Mouse (Mus musculus) neural tube, embryonic 11.5 days (tissue): ENCODE measurements at regions not wholly inside any gene's neighbourhood (a gene's known extent, or its start where the extent isn't known, plus 50 kb on each side); places are given as distances from the start of the nearest gene placed in this dataset.
A peak's percentile ranks its signal among the peaks of the same experiment; 100 is the strongest.

Source experiments
- ATAC-seq: fragments of 200-750 bp; cut with Nextera tagmentation; 2 replicates; pipeline ENCODE4 v1.8.0; 2017; ENCODE audit warnings: moderate number of reproducible peaks, mild to moderate bottlenecking, moderate TSS enrichment, moderate library complexity; ENCODE audit not compliant: insufficient read depth, low FRiP score, low TSS enrichment
- DNase-seq: peaks from one replicate; pipeline ENCODE4 v3.0.0-alpha.2; 2015; ENCODE audit warnings: low spot score
- H3K27ac ChIP-seq: fragments of 300-500 bp; sonication (generic); 2 replicates; pipeline ENCODE4 v1.5.1; 2014; ENCODE audit warnings: low read depth, mild to moderate bottlenecking, low read length
- H3K27me3 ChIP-seq: fragments of 300-500 bp; sonication (generic); 2 replicates; pipeline ENCODE4 v1.6.1; 2014; ENCODE audit warnings: mild to moderate bottlenecking, low read length, mixed read lengths; ENCODE audit not compliant: control insufficient read depth, insufficient read depth
- H3K36me3 ChIP-seq: fragments of 300-500 bp; sonication (generic); 2 replicates; pipeline ENCODE4 v1.6.1; 2014; ENCODE audit warnings: mild to moderate bottlenecking, low read length, moderate library complexity, mixed read lengths; ENCODE audit not compliant: control insufficient read depth, insufficient read depth
- H3K4me1 ChIP-seq: fragments of 300-500 bp; sonication (generic); 2 replicates; pipeline ENCODE4 v1.6.1; 2014; ENCODE audit warnings: low read length, mixed read lengths; ENCODE audit not compliant: control insufficient read depth, insufficient read depth
- H3K4me2 ChIP-seq: fragments of 300-500 bp; sonication (generic); 2 replicates; pipeline ENCODE4 v1.6.1; 2014; ENCODE audit warnings: low read depth, mild to moderate bottlenecking, moderate library complexity
- H3K4me3 ChIP-seq: fragments of 300-500 bp; sonication (generic); 2 replicates; pipeline ENCODE4 v1.5.1; 2014; ENCODE audit warnings: low read depth, low read length
- H3K9ac ChIP-seq: fragments of 300-500 bp; sonication (generic); 2 replicates; pipeline ENCODE4 v1.6.1; 2014; ENCODE audit warnings: mild to moderate bottlenecking, low read length
- H3K9me3 ChIP-seq: fragments of 300-500 bp; sonication (generic); 2 replicates; pipeline ENCODE4 v1.6.1; 2016; ENCODE audit warnings: low read length; ENCODE audit not compliant: control insufficient read depth
- WGBS: fragments of 180-500 bp; shearing (Covaris S2); extraction: QIAGEN DNeasy Blood & Tissue Kit; methylation state at CpG from one replicate; pipeline ENCODE4 v1.1.7; 2014; 5-methylcytosine and 5-hydroxymethylcytosine counted together

GRCm38 (mm10) chr6:100380536-100380935 is 93.3 kb upstream of the Rybp start:
- no peak overlapping the region for H3K9ac ChIP-seq
- peak; percentile 63; the same call in 1 of the 2 replicates for ATAC-seq
- 31% methylated on average over 6 of the region's 6 CpGs for WGBS
- H3K27me3 ChIP-seq, result no peaks in the 10 kb centered on the region
- no peaks in the 10 kb centered on the region for H3K9me3 ChIP-seq
- H3K4me3 ChIP-seq, result no peak overlapping the region
- peak; percentile 65 for DNase-seq
- H3K4me2 ChIP-seq, result no peak overlapping the region
- peaks cover 7% of the 10 kb centered on the region; the same call in 1 of the 2 replicates for H3K4me1 ChIP-seq
- no peak overlapping the region for H3K27ac ChIP-seq
- no peaks in the 10 kb centered on the region for H3K36me3 ChIP-seq

GRCm38 (mm10) chr6:100379792-100380191 is 92.5 kb upstream of the Rybp start:
- no peak overlapping the region for H3K27ac ChIP-seq
- peaks cover 7% of the 10 kb centered on the region; the same call in 1 of the 2 replicates for H3K4me1 ChIP-seq
- no peaks in the 10 kb centered on the region for H3K27me3 ChIP-seq
- no peak for DNase-seq
- H3K4me2 ChIP-seq, result no peak overlapping the region
- ATAC-seq, result no peak
- H3K36me3 ChIP-seq, result no peaks in the 10 kb centered on the region
- H3K9me3 ChIP-seq, result no peaks in the 10 kb centered on the region
- 45% methylated on average over 4 of the region's 4 CpGs for WGBS
- H3K9ac ChIP-seq, result no peak overlapping the region
- no peak overlapping the region for H3K4me3 ChIP-seq

- no peaks in the 10 kb centered on the region for H3K27me3 ChIP-seq
- no peak overlapping the region for H3K4me3 ChIP-seq
- H3K4me2 ChIP-seq, result no peak overlapping the region
- no peaks in the 10 kb centered on the region for H3K36me3 ChIP-seq
- no peak overlapping the region for H3K9ac ChIP-seq
- peaks cover 7% of the 10 kb centered on the region; the same call in 1 of the 2 replicates for H3K4me1 ChIP-seq
- ATAC-seq (no peak), DNase-seq (no peak)
- no peak overlapping the region for H3K27ac ChIP-seq
- WGBS, result 65% methylated on average over 4 of the region's 4 CpGs
- H3K9me3 ChIP-seq, result no peaks in the 10 kb centered on the region
These were observed 91.2 kb upstream of the Rybp start for GRCm38 (mm10) chr6:100378533-100378874.

GRCm38 (mm10) chr6:100377828-100378532 is 90.7 kb upstream of the Rybp start:
- ATAC-seq (no peak), DNase-seq (no peak)
- H3K27ac ChIP-seq, result no peak overlapping the region
- 39% methylated on average over 6 of the region's 6 CpGs for WGBS
- H3K4me3 ChIP-seq, result no peak overlapping the region
- peaks cover 7% of the 10 kb centered on the region; the same call in 1 of the 2 replicates for H3K4me1 ChIP-seq
- no peaks in the 10 kb centered on the region for H3K9me3 ChIP-seq
- H3K36me3 ChIP-seq, result no peaks in the 10 kb centered on the region
- no peaks in the 10 kb centered on the region for H3K27me3 ChIP-seq
- H3K9ac ChIP-seq, result no peak overlapping the region
- H3K4me2 ChIP-seq, result no peak overlapping the region

GRCm38 (mm10) chr6:100376656-100377055 is 89.4 kb upstream of the Rybp start:
- no peak overlapping the region for H3K27ac ChIP-seq
- no peaks in the 10 kb centered on the region for H3K36me3 ChIP-seq
- peak; percentile 23 for DNase-seq
- no peak overlapping the region for H3K9ac ChIP-seq
- H3K4me2 ChIP-seq, result no peak overlapping the region
- 22% methylated on average over 9 of the region's 9 CpGs for WGBS
- peaks cover 7% of the 10 kb centered on the region; the same call in 1 of the 2 replicates for H3K4me1 ChIP-seq
- H3K9me3 ChIP-seq, result no peaks in the 10 kb centered on the region
- no peak for ATAC-seq
- no peak overlapping the region for H3K4me3 ChIP-seq
- H3K27me3 ChIP-seq, result no peaks in the 10 kb centered on the region

GRCm38 (mm10) chr6:100370828-100371227 is 83.5 kb upstream of the Rybp start:
- no peak overlapping the region for H3K27ac ChIP-seq
- no peaks in the 10 kb centered on the region for H3K9me3 ChIP-seq
- no peak overlapping the region for H3K9ac ChIP-seq
- H3K36me3 ChIP-seq, result no peaks in the 10 kb centered on the region
- no peaks in the 10 kb centered on the region for H3K4me1 ChIP-seq
- DNase-seq (no peak), ATAC-seq (no peak)
- H3K27me3 ChIP-seq, result no peaks in the 10 kb centered on the region
- 97% methylated on average over 1 of the region's 1 CpGs for WGBS
- no peak overlapping the region for H3K4me2 ChIP-seq
- H3K4me3 ChIP-seq, result no peak overlapping the region

- no peak overlapping the region for H3K27ac ChIP-seq
- no peak for DNase-seq
- H3K36me3 ChIP-seq, result no peaks in the 10 kb centered on the region
- no peak overlapping the region for H3K4me2 ChIP-seq
- WGBS, result 93% methylated on average over 5 of the region's 5 CpGs
- no peak overlapping the region for H3K4me3 ChIP-seq
- no peaks in the 10 kb centered on the region for H3K27me3 ChIP-seq
- no peaks in the 10 kb centered on the region for H3K9me3 ChIP-seq
- no peak for ATAC-seq
- no peak overlapping the region for H3K9ac ChIP-seq
- no peaks in the 10 kb centered on the region for H3K4me1 ChIP-seq
These were observed 83.1 kb upstream of the Rybp start for GRCm38 (mm10) chr6:100370358-100370757.

GRCm38 (mm10) chr6:100366231-100366630 is 78.9 kb upstream of the Rybp start:
- H3K27ac ChIP-seq, result no peak overlapping the region

GRCm38 (mm10) chr6:100365791-100366190 is 78.5 kb upstream of the Rybp start:
- Histone ChIP-seq H3K27ac (no peak overlapping the region), H3K27me3 (no peaks in the 10 kb centered on the region), H3K9me3 (no peaks in the 10 kb centered on the region), H3K36me3 (no peaks in the 10 kb centered on the region), H3K4me3 (no peak overlapping the region), H3K4me2 (no peak overlapping the region), H3K4me1 (no peaks in the 10 kb centered on the region), H3K9ac (no peak overlapping the region)
- WGBS, result 88% methylated on average over 4 of the region's 4 CpGs
- DNase-seq (no peak), ATAC-seq (no peak)

More at GRCm38 (mm10) chr6:100366231-100366630, 78.9 kb upstream of the Rybp start:
- Histone ChIP-seq H3K9me3 (no peaks in the 10 kb centered on the region), H3K4me2 (no peak overlapping the region), H3K4me3 (no peak overlapping the region), H3K27me3 (no peaks in the 10 kb centered on the region), H3K9ac (no peak overlapping the region), H3K36me3 (no peaks in the 10 kb centered on the region), H3K4me1 (no peaks in the 10 kb centered on the region)
- DNase-seq (no peak), ATAC-seq (no peak)
- 85% methylated on average over 8 of the region's 8 CpGs for WGBS
